Mouse (Mus musculus): ENCODE data around the gene Nfyc. TPM values are rescaled to one million over a fixed set of nuclear protein-coding genes. Genes with fewer than 3 reads are reported as not detected.

Gene Nfyc
- total and polyA plus RNA-seq, 3 experiments, result 39.5 to 178 (median 64.8) TPM

GRCm38 (mm10) chr4:120725516-120726090 is 105.8 kb downstream of the Nfyc start:
- Histone ChIP-seq H3K9me3 (replicated peaks; ENCODE audit: insufficient read depth, low read length) (no peaks in the 10 kb centered on the region), H3K4me1 (ENCODE audit: control insufficient read depth in 1 of 2, insufficient read depth in 2 of 2, low read length in 2 of 2) (peaks cover 0 to 2% of the 10 kb centered on the region in 2 experiments; a peak in 3 of 4 replicates), H3K79me2 (ENCODE audit: control insufficient read depth, insufficient read depth, low read length, poor library complexity) (no peaks in the 10 kb centered on the region), H3K27ac (ENCODE audit: control insufficient read depth, low read depth, low read length) (no peak overlapping the region), H3K27me3 (ENCODE audit: control insufficient read depth in 1 of 2, insufficient read depth in 2 of 2, low read length in 2 of 2) (peaks cover 22% of the 10 kb centered on the region in 2 experiments), H3K9ac (ENCODE audit: control insufficient read depth, low read depth, low read length, poor library complexity, severe bottlenecking) (no peak overlapping the region), H3K36me3 (ENCODE audit: control insufficient read depth in 1 of 2, insufficient read depth in 2 of 2, low read length in 2 of 2) (no peaks in the 10 kb centered on the region; a peak in 1 of 4 replicates), H3K4me3 (ENCODE audit: control insufficient read depth in 1 of 2, insufficient read depth in 1 of 2, low read depth in 2 of 2, low read length in 2 of 2) (no peak overlapping the region)
- TF ChIP-seq RCOR1 (IDR thresholded peaks at IDR 0.05; ENCODE audit: low read depth, low read length) (no peak), CTCF (IDR thresholded peaks at IDR 0.05 in 2 of 3, conservative IDR thresholded peaks at IDR 0.05 in 1 of 3; ENCODE audit: control insufficient read depth in 1 of 3, insufficient read depth in 1 of 3, low read depth in 2 of 3, low read length in 3 of 3, poor library complexity in 1 of 3, severe bottlenecking in 1 of 3) (no peak), MEF2A (IDR thresholded peaks at IDR 0.05; ENCODE audit: extremely low read depth, insufficient replicate concordance, low read depth, low read length, poor library complexity, severe bottlenecking) (no peak), MAZ (IDR thresholded peaks at IDR 0.05; ENCODE audit: low read depth, low read length) (no peak), HCFC1 (IDR thresholded peaks at IDR 0.05; ENCODE audit: low read depth, low read length) (no peak), RAD21 (IDR thresholded peaks at IDR 0.05; ENCODE audit: low read depth, low read length) (no peak), TBP (IDR thresholded peaks at IDR 0.05; ENCODE audit: low read depth, low read length) (no peak), MYC (IDR thresholded peaks at IDR 0.05; ENCODE audit: low read depth, low read length) (no peak), SMC3 (IDR thresholded peaks at IDR 0.05; ENCODE audit: low read depth, low read length) (no peak), EP300 (IDR thresholded peaks at IDR 0.05; ENCODE audit: low read depth in 1 of 2, low read length in 2 of 2) (no peak), CHD1 (IDR thresholded peaks at IDR 0.05; ENCODE audit: low read depth, low read length) (no peak), POLR2AphosphoS2 (IDR thresholded peaks at IDR 0.05; ENCODE audit: low read length) (no peak), ELF1 (IDR thresholded peaks at IDR 0.05; ENCODE audit: low read depth, low read length) (no peak), SIN3A (IDR thresholded peaks at IDR 0.05; ENCODE audit: low read length) (no peak), GABPA (IDR thresholded peaks at IDR 0.05; ENCODE audit: low read depth, low read length) (no peak), ETS1 (IDR thresholded peaks at IDR 0.05; ENCODE audit: low read depth, low read length) (no peak), MAFK (IDR thresholded peaks at IDR 0.05; ENCODE audit: borderline replicate concordance, low read depth, low read length) (no peak), MAX (IDR thresholded peaks at IDR 0.05; ENCODE audit: low read length) (no peak), ZKSCAN1 (IDR thresholded peaks at IDR 0.05; ENCODE audit: low read depth, low read length) (no peak), E2F4 (IDR thresholded peaks at IDR 0.05; ENCODE audit: borderline replicate concordance, low read depth, low read length) (no peak)
- no peak for DNase-seq (ENCODE audit: low read depth, low spot score)

DNA sequence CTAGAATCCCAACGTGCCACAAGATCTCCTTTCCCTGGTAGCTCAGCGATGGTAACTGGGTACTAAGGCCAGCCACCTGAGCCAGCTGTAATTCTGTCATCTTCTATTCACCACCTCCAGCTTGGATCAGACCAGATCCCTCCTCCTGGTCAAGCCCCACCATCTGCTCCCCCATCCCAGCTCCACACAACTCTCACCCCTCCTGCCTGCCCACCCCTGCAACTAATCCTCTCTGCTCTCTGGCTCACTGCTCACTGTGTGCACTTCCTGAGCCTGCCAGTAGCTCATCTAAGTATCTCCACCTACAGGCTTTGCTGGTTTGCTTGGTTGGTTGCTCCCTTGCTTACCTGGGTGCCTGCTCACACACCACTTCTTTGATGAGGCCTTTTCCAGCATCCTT is 109.8 kb downstream of the Nfyc start:
- no peak overlapping the region for H3K27ac ChIP-seq (ENCODE audit: control insufficient read depth, low read depth, low read length)
- no peak overlapping the region for H3K4me3 ChIP-seq (ENCODE audit: control insufficient read depth in 1 of 2, insufficient read depth in 1 of 2, low read depth in 2 of 2, low read length in 2 of 2)
- no peak for DNase-seq (ENCODE audit: low read depth, low spot score)
- H3K36me3 ChIP-seq (ENCODE audit: control insufficient read depth in 1 of 2, insufficient read depth in 2 of 2, low read length in 2 of 2), result no peaks in the 10 kb centered on the region
- no peaks in the 10 kb centered on the region for H3K9me3 ChIP-seq (replicated peaks; ENCODE audit: insufficient read depth, low read length)
- peaks cover 20 to 22% of the 10 kb centered on the region in 2 experiments for H3K27me3 ChIP-seq (ENCODE audit: control insufficient read depth in 1 of 2, insufficient read depth in 2 of 2, low read length in 2 of 2)
- no peak overlapping the region for H3K9ac ChIP-seq (ENCODE audit: control insufficient read depth, low read depth, low read length, poor library complexity, severe bottlenecking)
- H3K79me2 ChIP-seq (ENCODE audit: control insufficient read depth, insufficient read depth, low read length, poor library complexity), result no peaks in the 10 kb centered on the region
- no peaks in the 10 kb centered on the region for H3K4me1 ChIP-seq (ENCODE audit: control insufficient read depth in 1 of 2, insufficient read depth in 2 of 2, low read length in 2 of 2)
- TF ChIP-seq USF1 (IDR thresholded peaks at IDR 0.05; ENCODE audit: low read depth, low read length), result no peak
- TF ChIP-seq ETS1 (IDR thresholded peaks at IDR 0.05; ENCODE audit: low read depth, low read length), result no peak
- TF ChIP-seq TCF12 (IDR thresholded peaks at IDR 0.05; ENCODE audit: low read depth, low read length), result no peak
- TF ChIP-seq USF2 (IDR thresholded peaks at IDR 0.05; ENCODE audit: borderline replicate concordance in 1 of 2, insufficient read depth in 1 of 2, low read depth in 1 of 2, low read length in 2 of 2), result no peak
- TF ChIP-seq GATA1 (IDR thresholded peaks at IDR 0.05; ENCODE audit: low read depth, low read length), result no peak
- no peak for TF ChIP-seq MAFK (IDR thresholded peaks at IDR 0.05; ENCODE audit: borderline replicate concordance, low read depth, low read length)
- no peak for TF ChIP-seq RAD21 (IDR thresholded peaks at IDR 0.05; ENCODE audit: low read depth, low read length)
- no peak for TF ChIP-seq JUND (IDR thresholded peaks at IDR 0.05; ENCODE audit: low read depth, low read length)
- no peak for TF ChIP-seq ELF1 (IDR thresholded peaks at IDR 0.05; ENCODE audit: low read depth, low read length)
- no peak for TF ChIP-seq ZNF384 (IDR thresholded peaks at IDR 0.05; ENCODE audit: low read depth, low read length)
- no peak for TF ChIP-seq TAL1 (IDR thresholded peaks at IDR 0.05; ENCODE audit: low read length)
- no peak for TF ChIP-seq UBTF (IDR thresholded peaks at IDR 0.05; ENCODE audit: borderline replicate concordance, insufficient read depth, low read depth, low read length)
- no peak for TF ChIP-seq MEF2A (IDR thresholded peaks at IDR 0.05; ENCODE audit: extremely low read depth, insufficient replicate concordance, low read depth, low read length, poor library complexity, severe bottlenecking)
- TF ChIP-seq SIN3A (IDR thresholded peaks at IDR 0.05; ENCODE audit: low read length), result no peak
- no peak for TF ChIP-seq NRF1 (IDR thresholded peaks at IDR 0.05; ENCODE audit: insufficient read depth, low read depth, low read length, poor library complexity, severe bottlenecking)
- no peak for TF ChIP-seq EP300 (IDR thresholded peaks at IDR 0.05; ENCODE audit: low read depth in 1 of 2, low read length in 2 of 2)

Data from MEL (cell line).